Mouse (Mus musculus) limb, embryonic 11.5 days (tissue): ENCODE results near the gene Tspan33. TPM values are rescaled to one million over a fixed set of nuclear protein-coding genes. Genes with fewer than 3 reads are reported as not detected.

Experiments used
- ATAC-seq: fragments of 200-750 bp; cut with Nextera tagmentation; 2 replicates; pipeline ENCODE4 v1.8.0; 2017; ENCODE audit warnings: low read depth; ENCODE audit not compliant: insufficient number of reproducible peaks, low FRiP score, low TSS enrichment
- DNase-seq: peaks from one replicate; pipeline ENCODE4 v3.0.0-alpha.2; 2015; ENCODE audit warnings: low spot score
- H3K27ac ChIP-seq: fragments of 300-500 bp; sonication (generic); replicated peaks from 2 replicates; pipeline ENCODE4 v1.5.1; 2014; ENCODE audit warnings: low read depth, mild to moderate bottlenecking, low read length
- H3K27me3 ChIP-seq: fragments of 300-500 bp; sonication (generic); 2 replicates; pipeline ENCODE4 v1.6.1; 2014; ENCODE audit warnings: mild to moderate bottlenecking, low read length, mixed read lengths; ENCODE audit not compliant: control insufficient read depth, insufficient read depth
- H3K36me3 ChIP-seq: fragments of 300-500 bp; sonication (generic); 2 replicates; pipeline ENCODE4 v1.6.1; 2014; ENCODE audit warnings: mild to moderate bottlenecking, low read length, moderate library complexity, mixed read lengths; ENCODE audit not compliant: control insufficient read depth, insufficient read depth
- H3K4me1 ChIP-seq: fragments of 300-500 bp; sonication (generic); 2 replicates; pipeline ENCODE4 v1.6.1; 2014; ENCODE audit warnings: low read length, mixed read lengths; ENCODE audit not compliant: control insufficient read depth, insufficient read depth
- H3K4me2 ChIP-seq: fragments of 300-500 bp; sonication (generic); 2 replicates; pipeline ENCODE4 v1.6.1; 2014; ENCODE audit warnings: low read depth, mild to moderate bottlenecking, moderate library complexity; ENCODE audit not compliant: severe bottlenecking
- H3K4me3 ChIP-seq: fragments of 300-500 bp; sonication (generic); 2 replicates; pipeline ENCODE4 v1.5.1; 2014; ENCODE audit warnings: low read depth, low read length
- H3K9ac ChIP-seq: fragments of 300-500 bp; sonication (generic); 2 replicates; pipeline ENCODE4 v1.6.1; 2014; ENCODE audit warnings: mild to moderate bottlenecking, low read length
- H3K9me3 ChIP-seq: fragments of 300-500 bp; sonication (generic); 2 replicates; pipeline ENCODE4 v1.6.1; 2016; ENCODE audit warnings: low read length; ENCODE audit not compliant: control insufficient read depth
- WGBS: fragments of 180-500 bp; shearing (Covaris S2); extraction: QIAGEN DNeasy Blood & Tissue Kit; methylation state at CpG from one replicate; pipeline ENCODE4 v1.1.7; 2014; 5-methylcytosine and 5-hydroxymethylcytosine counted together
- polyA plus RNA-seq: library from polyadenylated mRNA; unstranded; fragments of >200 nt; fragmentation: Nextera tagmentation; extraction: Ambion mirVana; gene quantifications from 2 replicates; pipeline ENCODE4 v1.2.1, GENCODE M21; 2014

Tspan33 gene
- polyA plus RNA-seq, 1 experiment from 2014 or later, result 3.1 TPM

DNA sequence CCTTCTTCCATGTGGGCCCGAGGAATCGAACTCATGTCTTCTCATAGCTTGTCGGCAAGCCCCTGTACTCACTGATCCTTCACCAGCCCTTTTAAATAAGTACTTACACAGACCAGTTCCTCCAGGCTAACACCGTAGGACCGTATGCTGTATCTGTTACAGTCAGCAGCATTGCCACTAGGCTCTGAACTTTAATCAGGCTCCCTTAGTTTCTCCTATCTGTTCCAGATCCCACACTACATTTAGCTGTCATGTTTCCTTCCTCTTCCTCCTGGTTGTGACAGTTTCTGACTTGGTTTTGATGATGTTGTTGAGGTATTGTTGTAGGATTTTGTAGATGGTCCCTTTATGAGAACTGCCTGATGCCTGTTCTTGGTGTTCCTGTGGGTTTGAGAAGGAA lies 10.1 kb downstream of the Tspan33 start:
- no peak for DNase-seq
- 87% methylated on average over 5 of the region's 5 CpGs for WGBS
- no peak overlapping the region for H3K4me2 ChIP-seq

DNA sequence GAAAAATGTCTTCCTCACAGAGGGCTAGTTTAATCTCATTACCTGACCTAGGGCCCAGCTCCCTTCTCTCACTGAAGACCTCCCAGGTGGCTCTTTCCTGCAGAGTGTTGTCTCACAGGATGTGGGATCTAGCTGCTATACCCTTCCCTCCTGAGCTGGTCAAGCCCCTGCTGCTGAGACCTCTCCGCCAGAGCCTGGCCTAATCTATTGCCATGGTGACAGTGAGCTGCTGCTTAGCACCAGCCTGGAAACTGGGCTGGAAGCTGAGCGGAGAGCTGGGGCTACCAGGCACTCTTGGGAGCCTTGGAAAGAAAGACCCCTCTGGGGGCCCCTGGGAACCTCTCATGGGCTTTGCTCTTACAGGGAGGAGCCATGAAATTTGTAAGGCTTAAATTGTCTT lies 13.9 kb downstream of the Tspan33 start:
- no peaks in the 10 kb centered on the region for H3K36me3 ChIP-seq
- H3K27me3 ChIP-seq, result no peaks in the 10 kb centered on the region
- H3K4me3 ChIP-seq, result no peak overlapping the region
- peaks cover 14% of the 10 kb centered on the region; the same call in 1 of the 2 replicates for H3K4me1 ChIP-seq
- ATAC-seq, result no peak
- no peak overlapping the region for H3K27ac ChIP-seq
- H3K4me2 ChIP-seq, result no peak overlapping the region
- 12% methylated on average over 2 of the region's 2 CpGs for WGBS
- no peaks in the 10 kb centered on the region for H3K9me3 ChIP-seq
- no peak overlapping the region for H3K9ac ChIP-seq
- DNase-seq, result peak; percentile 38

More for the DNA sequence above, 10.1 kb downstream of the Tspan33 start:
- Histone ChIP-seq H3K4me1 (peaks cover 7% of the 10 kb centered on the region; the same call in 1 of the 2 replicates), H3K27ac (no peak overlapping the region), H3K36me3 (no peaks in the 10 kb centered on the region), H3K9ac (no peak overlapping the region), H3K4me3 (no peak overlapping the region), H3K27me3 (no peaks in the 10 kb centered on the region), H3K9me3 (no peaks in the 10 kb centered on the region)
- ATAC-seq, result no peak

DNA sequence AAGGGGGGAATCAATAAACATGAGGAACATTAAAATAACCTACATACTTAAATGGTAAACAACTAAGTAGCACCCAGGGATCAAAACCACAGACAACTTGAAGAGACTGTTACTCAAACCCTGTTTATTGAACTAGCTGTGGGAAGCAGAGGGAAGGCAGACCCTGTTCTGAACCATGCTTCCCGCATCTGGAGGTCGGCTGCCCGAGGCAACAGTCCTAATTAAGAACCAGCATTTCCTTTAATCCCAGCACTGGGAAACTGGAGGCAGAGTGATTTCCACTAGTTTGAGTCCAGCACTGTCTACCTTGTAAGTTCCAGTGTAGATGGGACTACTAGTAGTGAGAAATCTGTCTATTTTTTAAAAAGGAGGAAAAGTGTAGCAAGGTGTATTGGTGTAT lies 17.3 kb downstream of the Tspan33 start:
- WGBS, result 15% methylated on average over 3 of the region's 3 CpGs
- no peaks in the 10 kb centered on the region for H3K36me3 ChIP-seq
- no peak overlapping the region for H3K4me2 ChIP-seq
- H3K4me3 ChIP-seq, result no peak overlapping the region
- DNase-seq (peak; percentile 52), ATAC-seq (no peak)
- H3K9me3 ChIP-seq, result no peaks in the 10 kb centered on the region
- H3K27ac ChIP-seq, result no peak overlapping the region
- no peak overlapping the region for H3K9ac ChIP-seq
- peaks cover 14% of the 10 kb centered on the region; the same call in 1 of the 2 replicates for H3K4me1 ChIP-seq
- H3K27me3 ChIP-seq, result no peaks in the 10 kb centered on the region

DNA sequence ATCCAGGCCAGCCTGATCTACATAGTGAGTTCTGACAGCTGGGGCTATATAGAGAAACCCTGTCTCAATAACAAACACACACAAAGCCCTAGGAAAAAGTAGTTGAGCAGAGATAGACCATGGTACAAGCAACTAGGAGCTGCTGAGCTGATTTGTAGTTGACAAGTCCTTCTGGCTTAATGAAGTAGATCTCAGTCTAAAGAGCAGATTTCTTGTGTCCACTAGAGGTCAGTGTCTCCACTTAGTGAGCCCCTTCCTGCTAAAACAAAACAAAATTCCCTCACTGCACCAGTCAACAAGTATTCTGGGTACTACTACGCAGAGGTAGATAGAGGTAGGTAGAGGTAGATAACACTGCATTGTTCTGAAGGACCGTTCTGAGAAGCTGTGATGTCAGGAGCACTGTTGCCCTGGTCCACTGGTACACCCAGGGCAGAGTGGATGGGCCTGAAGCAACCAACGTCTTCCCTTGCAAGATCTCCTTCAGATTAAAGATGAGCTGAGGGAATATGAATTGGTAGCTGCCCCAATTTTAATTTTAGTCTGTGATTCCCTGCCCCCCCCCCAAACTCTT lies 18.1 kb downstream of the Tspan33 start:
- H3K4me3 ChIP-seq, result no peak overlapping the region
- no peaks in the 10 kb centered on the region; the same call in 1 of the 2 replicates for H3K27me3 ChIP-seq
- WGBS, result 51% methylated on average over 3 of the region's 3 CpGs
- no peak overlapping the region for H3K9ac ChIP-seq
- H3K4me2 ChIP-seq, result no peak overlapping the region
- no peak overlapping the region for H3K27ac ChIP-seq
- DNase-seq (no peak), ATAC-seq (no peak)
- no peaks in the 10 kb centered on the region for H3K9me3 ChIP-seq
- peaks cover 14% of the 10 kb centered on the region; the same call in 1 of the 2 replicates for H3K4me1 ChIP-seq
- no peaks in the 10 kb centered on the region for H3K36me3 ChIP-seq

DNA sequence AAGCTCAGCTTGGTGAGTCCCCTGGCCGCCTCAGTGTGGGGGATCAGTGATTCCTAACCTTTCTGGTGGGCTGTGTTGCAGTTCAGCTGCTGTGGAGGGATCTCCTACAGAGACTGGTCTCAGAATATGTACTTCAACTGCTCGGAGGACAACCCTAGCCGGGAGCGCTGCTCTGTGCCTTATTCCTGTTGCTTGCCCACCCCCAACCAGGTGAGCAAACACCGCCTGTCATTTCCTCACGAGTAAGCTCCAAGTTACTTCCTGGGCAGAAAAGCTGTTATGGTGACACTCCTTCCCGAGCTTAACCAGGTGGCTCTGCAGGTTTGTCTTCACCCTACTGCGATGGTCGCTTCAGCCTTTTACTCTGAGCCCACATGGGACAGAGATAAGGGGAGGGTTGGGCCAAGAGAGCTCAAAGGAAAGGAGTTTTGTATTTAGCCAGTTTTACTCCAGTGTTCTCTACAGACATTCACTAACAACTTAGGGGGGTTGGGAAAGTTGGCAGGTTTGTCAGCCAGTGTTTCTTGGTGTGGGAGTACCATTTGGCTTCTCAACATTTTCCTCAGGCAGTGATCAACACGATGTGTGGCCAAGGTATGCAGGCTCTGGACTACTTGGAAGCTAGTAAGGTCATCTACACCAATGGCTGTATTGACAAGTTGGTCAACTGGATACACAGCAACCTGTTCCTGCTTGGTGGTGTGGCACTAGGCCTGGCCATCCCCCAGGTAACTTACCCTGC lies 22.8 kb downstream of the Tspan33 start:
- H3K36me3 ChIP-seq, result no peaks in the 10 kb centered on the region
- no peaks in the 10 kb centered on the region for H3K9me3 ChIP-seq
- no peak overlapping the region for H3K4me3 ChIP-seq
- no peak overlapping the region for H3K4me2 ChIP-seq
- ATAC-seq (no peak), DNase-seq (no peak)
- H3K27ac ChIP-seq, result no peak overlapping the region
- peaks cover 13% of the 10 kb centered on the region for H3K4me1 ChIP-seq
- WGBS, result 61% methylated on average over 10 of the region's 10 CpGs
- no peaks in the 10 kb centered on the region; the same call in 1 of the 2 replicates for H3K27me3 ChIP-seq
- no peak overlapping the region for H3K9ac ChIP-seq

DNA sequence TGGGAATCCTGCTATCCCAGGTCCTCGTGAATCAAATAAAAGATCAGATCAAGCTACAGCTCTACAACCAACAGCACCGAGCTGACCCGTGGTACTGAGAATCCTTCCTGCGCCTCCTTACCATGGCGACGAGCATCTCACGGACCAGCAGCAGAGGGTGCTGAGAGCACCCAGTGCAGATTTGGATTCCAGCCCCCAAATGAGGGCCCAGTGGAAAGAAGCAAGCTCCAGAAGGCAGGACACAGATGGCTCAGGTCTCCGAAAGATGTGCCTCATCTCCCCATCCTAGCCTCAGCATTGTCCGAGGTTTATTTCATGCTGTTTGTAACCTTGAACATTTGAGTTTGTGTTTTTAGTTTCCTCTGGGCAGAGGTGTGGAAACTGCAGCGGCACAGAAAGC lies 23.5 kb downstream of the Tspan33 start:
- no peaks in the 10 kb centered on the region for H3K36me3 ChIP-seq
- no peaks in the 10 kb centered on the region; the same call in 1 of the 2 replicates for H3K27me3 ChIP-seq
- H3K27ac ChIP-seq, result no peak overlapping the region
- H3K4me2 ChIP-seq, result peak overlapping the region; percentile 31; the same call in 1 of the 2 replicates
- DNase-seq, result no peak
- ATAC-seq, result no peak
- peaks cover 13% of the 10 kb centered on the region for H3K4me1 ChIP-seq
- 62% methylated on average over 10 of the region's 10 CpGs for WGBS
- peak overlapping the region; percentile 38; the same call in 1 of the 2 replicates for H3K9ac ChIP-seq
- H3K9me3 ChIP-seq, result no peaks in the 10 kb centered on the region
- no peak overlapping the region for H3K4me3 ChIP-seq

DNA sequence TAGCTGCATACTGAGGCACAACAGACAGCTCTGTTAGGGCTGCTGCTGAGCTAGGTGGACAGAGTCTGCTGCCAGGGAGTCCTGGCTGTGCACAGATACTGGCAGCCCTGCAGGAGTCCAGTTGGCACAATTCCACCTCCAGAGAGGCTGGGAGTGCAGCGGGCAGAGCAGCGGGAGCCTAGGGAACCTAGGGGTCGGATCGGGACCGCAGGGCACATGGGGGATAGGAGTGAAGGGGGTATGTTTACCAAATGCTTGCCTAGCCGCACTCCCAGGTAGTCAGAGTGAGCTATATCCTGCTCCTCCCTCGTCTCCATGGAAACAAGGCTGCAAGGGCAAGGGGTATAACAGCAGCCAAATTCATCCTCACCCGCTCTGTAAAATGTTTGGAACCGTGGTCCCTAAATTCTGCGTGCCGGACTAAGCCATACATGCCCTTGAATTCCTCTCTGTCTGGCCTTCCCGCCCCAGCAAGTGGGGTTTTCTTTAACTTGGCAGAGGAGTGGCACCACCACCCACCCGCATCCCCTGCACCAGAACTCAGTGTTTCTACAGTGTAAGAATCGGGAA lies 24.0 kb downstream of the Tspan33 start:
- Histone ChIP-seq H3K4me3 (no peak overlapping the region), H3K4me1 (peaks cover 13% of the 10 kb centered on the region), H3K9me3 (no peaks in the 10 kb centered on the region), H3K36me3 (no peaks in the 10 kb centered on the region), H3K27me3 (no peaks in the 10 kb centered on the region; the same call in 1 of the 2 replicates), H3K4me2 (peak overlapping the region; percentile 31; the same call in 1 of the 2 replicates), H3K9ac (peak overlapping the region; percentile 38; the same call in 1 of the 2 replicates), H3K27ac (no peak overlapping the region)
- 19% methylated on average over 14 of the region's 14 CpGs for WGBS
- DNase-seq, result peak; percentile 38
- ATAC-seq, result no peak

DNA sequence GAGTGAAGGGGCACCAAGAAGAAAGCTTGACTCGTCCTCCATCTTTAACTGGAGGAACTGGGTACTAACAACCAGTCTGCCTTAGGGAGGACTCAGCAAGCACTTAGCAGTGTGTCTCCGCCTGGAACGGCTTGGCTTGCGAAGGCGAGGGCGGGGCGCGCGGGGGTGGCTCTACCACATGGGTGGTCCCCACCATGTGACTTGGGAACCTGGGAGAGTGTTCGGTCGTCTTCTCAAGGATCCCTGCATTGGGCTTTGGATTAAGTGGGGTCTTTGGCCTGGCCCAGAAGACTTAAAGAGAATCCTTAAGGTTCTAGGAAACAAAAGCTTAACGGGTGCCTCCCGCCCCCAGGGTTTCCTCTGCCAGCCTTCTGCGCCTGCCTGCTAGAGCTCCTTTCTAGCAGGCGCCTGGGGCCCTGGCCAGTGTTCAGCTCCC lies 24.9 kb downstream of the Tspan33 start:
- Histone ChIP-seq H3K9me3 (no peaks in the 10 kb centered on the region), H3K4me2 (peak overlapping the region; percentile 50), H3K27ac (no peak overlapping the region), H3K27me3 (no peaks in the 10 kb centered on the region; the same call in 1 of the 2 replicates), H3K9ac (peak overlapping the region; percentile 64), H3K4me1 (peaks cover 13% of the 10 kb centered on the region), H3K4me3 (peak overlapping the region; percentile 22), H3K36me3 (no peaks in the 10 kb centered on the region)
- DNase-seq, result peak; percentile 83
- peak; percentile 61 for ATAC-seq
- WGBS, result 2% methylated on average over 15 of the region's 15 CpGs
